Mouse (Mus musculus): Measurements from ENCODE around the gene Obscn. TPM values are rescaled to one million over a fixed set of nuclear protein-coding genes. Genes with fewer than 3 reads are reported as not detected.
A peak's percentile ranks its signal among the peaks of the same experiment; 100 is the strongest.
"Not testable (repeated sequence)": the region's sequence is repeated elsewhere in the genome, so short reads cannot be mapped to it uniquely, and the experiment has no call there.

Gene Obscn
- total RNA-seq, 2 experiments from 2014 or later, result 1.5 to 1.9 TPM

- intact Hi-C loops (cut with DNase I), result not testable (repeated sequence)
These were observed 182.1 kb downstream of the Obscn start for GRCm38 (mm10) chr11:58954170-58954419.

GRCm38 (mm10) chr11:58953351-58954169 is 182.6 kb downstream of the Obscn start:
- intact Hi-C loops (cut with DNase I), result no loop called here
- no peak for DNase-seq (ENCODE audit: low spot score in 2 of 2)

More at GRCm38 (mm10) chr11:58954170-58954419, 182.1 kb downstream of the Obscn start:
- not testable (repeated sequence) for DNase-seq (ENCODE audit: low spot score in 2 of 2)

- intact Hi-C loops (cut with DNase I), result no loop called here
- DNase-seq (ENCODE audit: low spot score in 2 of 2), result no peak
These were observed 185.0 kb downstream of the Obscn start for GRCm38 (mm10) chr11:58951210-58951609.

- intact Hi-C loops (cut with DNase I), result no loop called here
- peak; percentile 74 to 89 for DNase-seq (ENCODE audit: low spot score in 2 of 2)
These were observed 186.4 kb downstream of the Obscn start for GRCm38 (mm10) chr11:58949480-58950431.

- intact Hi-C loops (cut with DNase I), result no loop called here
- peak; percentile 84 to 96 for DNase-seq (ENCODE audit: low spot score in 2 of 2)
These were observed 187.4 kb downstream of the Obscn start, which contains the start of gene Hist3h2ba for GRCm38 (mm10) chr11:58948542-58949479. Hist3h2ba (plus strand) TSS chr11:58948920.

GRCm38 (mm10) chr11:58947798-58948528 is 188.2 kb downstream of the Obscn start:
- peak; percentile 64 to 84 for DNase-seq (ENCODE audit: low spot score in 2 of 2)
- intact Hi-C loops (cut with DNase I), result no loop called here

- intact Hi-C loops (cut with DNase I), result no loop called here
- no peak for DNase-seq (ENCODE audit: low spot score in 2 of 2)
These were observed 188.9 kb downstream of the Obscn start for GRCm38 (mm10) chr11:58947306-58947705.

Small RNA genes lying within 50 kb of the gene (microRNA-seq; reads per million reads assigned to microRNA genes)
- 0 to 0.53 reads per million in 2 experiments for gene Gm44313

Other genes starting within 250 kb of the Obscn start
- gene Zfp39, start 232.2 kb downstream of the Obscn start, total RNA-seq (2021), result 1 to 10 TPM; 8.7 to 9.0 TPM
- gene Btnl10, start 218.5 kb downstream of the Obscn start, total RNA-seq (2021), result not detected
- gene Rnf187, start 197.5 kb downstream of the Obscn start, total RNA-seq (2021), result 100 to 1,000 TPM; 493 to 512 TPM
- 100 to 1,000 TPM; 119 to 135 TPM for gene Hist3h2ba, start 187.5 kb downstream of the Obscn start, total RNA-seq (2021)
- gene Hist3h2a, start 181.7 kb downstream of the Obscn start, total RNA-seq (2021), result 10 to 100 TPM; 57.2 to 62.3 TPM
- gene Trim17, start 181.7 kb downstream of the Obscn start, total RNA-seq (2021), result 1 to 10 TPM; 3.9 to 4.3 TPM
- 10 to 100 TPM; 21.8 to 22.0 TPM for gene Trim11, start 158.3 kb downstream of the Obscn start, total RNA-seq (2021)
- gene Iba57, start 27.3 kb upstream of the Obscn start, total RNA-seq (2021), result 10 to 100 TPM in 1 of 2 experiments, 1 to 10 TPM in 1; 9.8 to 10.0 TPM
- 10 to 100 TPM in 1 of 2 experiments, 1 to 10 TPM in 1; 7.9 to 14.2 TPM for gene Gjc2, start 46.8 kb upstream of the Obscn start, total RNA-seq (2021)
- 100 to 1,000 TPM; 113 to 118 TPM for gene Guk1, start 55.8 kb upstream of the Obscn start, total RNA-seq (2021)
- 10 to 100 TPM; 38.5 to 39.9 TPM for gene Mrpl55, start 66.1 kb upstream of the Obscn start, total RNA-seq (2021)
- 10 to 100 TPM; 18.3 to 19.2 TPM for gene 2310033P09Rik, start 71.9 kb upstream of the Obscn start, total RNA-seq (2021)
- 100 to 1,000 TPM; 417 to 455 TPM for gene Arf1, start 91.9 kb upstream of the Obscn start, total RNA-seq (2021)
- gene Wnt3a, start 154.3 kb upstream of the Obscn start, total RNA-seq (2021), result not detected
- gene Wnt9a, start 170.5 kb upstream of the Obscn start, total RNA-seq (2021), result 10 to 100 TPM; 17.1 to 19.9 TPM
- not detected for gene Prss38, start 239.3 kb upstream of the Obscn start, total RNA-seq (2021)

All from left cerebral cortex, postnatal 14 days (tissue).